ENCODE assay signal across 16 mouse cellular contexts in genomic region chrX:36129771-36130108, GRCm38 (mm10). TPM values are rescaled to one million over a fixed set of nuclear protein-coding genes. Genes with fewer than 3 reads are reported as not detected.
A peak's percentile ranks its signal among the peaks of the same experiment; 100 is the strongest.
DNase-seq lines count a peak whose midpoint lies in the region; ATAC-seq and TF ChIP-seq lines count a peak whose summit lies in the region.
"Had no signal": no experiment of that assay in that cellular context is flagged by ENCODE, and none has a peak within 500 bp of the region (broad histone marks: within the 10 kb centered on the region; RNA-seq: fewer than 3 reads in every experiment).

No protein-coding gene starts in this region.

- in situ Hi-C loops in CH12.LX (cut with MboI; ENCODE audit: low pct_ligation_motif_present, low pct_unique_long_range_greater_than_20kb, low sequenced_read_pairs): no loop called here

- no peaks in the 10 kb centered on the region for H3K27me3 ChIP-seq in embryonic facial prominence, embryonic 15.5 days
- no peaks in the 10 kb centered on the region for H3K27me3 ChIP-seq in embryonic facial prominence, embryonic 10.5 days (replicated peaks; ENCODE audit: low read depth, poor library complexity, severe bottlenecking)
- no peaks in the 10 kb centered on the region for H3K27me3 ChIP-seq in heart, embryonic 16.5 days (ENCODE audit: control insufficient read depth, insufficient read depth, low read length)
- no peaks in the 10 kb centered on the region for H3K27me3 ChIP-seq in CH12.LX (replicated peaks)
- no peaks in the 10 kb centered on the region for H3K27me3 ChIP-seq in hindbrain, embryonic 16.5 days (replicated peaks; ENCODE audit: control insufficient read depth, insufficient read depth, low read length)
- H3K27me3 ChIP-seq: embryonic facial prominence, embryonic 13.5 days; intestine, embryonic 15.5 days; limb, embryonic 15.5 days; midbrain, embryonic 12.5 days had no signal

- no peak for TF ChIP-seq POLR2A in CH12.LX (IDR thresholded peaks at IDR 0.05; ENCODE audit: low read depth, low read length)

- no peaks in the 10 kb centered on the region for H3K4me1 ChIP-seq in embryonic facial prominence, embryonic 15.5 days
- H3K4me1 ChIP-seq in embryonic facial prominence, embryonic 10.5 days: no peaks in the 10 kb centered on the region
- no peaks in the 10 kb centered on the region for H3K4me1 ChIP-seq in heart, embryonic 16.5 days (ENCODE audit: control insufficient read depth, insufficient read depth, low read length)
- no peaks in the 10 kb centered on the region for H3K4me1 ChIP-seq in CH12.LX (ENCODE audit: control insufficient read depth in 1 of 2, insufficient read depth in 2 of 2)
- H3K4me1 ChIP-seq in hindbrain, embryonic 16.5 days (ENCODE audit: control insufficient read depth, insufficient read depth, low read depth, low read length): no peaks in the 10 kb centered on the region
- H3K4me1 ChIP-seq: embryonic facial prominence, embryonic 13.5 days; intestine, embryonic 15.5 days; limb, embryonic 15.5 days; midbrain, embryonic 12.5 days had no signal

- no peak for TF ChIP-seq CTCF in CH12.LX (conservative IDR thresholded peaks at IDR 0.05 in 1 of 2, IDR thresholded peaks at IDR 0.05 in 1 of 2; ENCODE audit: low read depth in 2 of 2, low read length in 2 of 2)

- no peaks in the 10 kb centered on the region for H3K36me3 ChIP-seq in embryonic facial prominence, embryonic 15.5 days
- H3K36me3 ChIP-seq in embryonic facial prominence, embryonic 10.5 days (replicated peaks): no peaks in the 10 kb centered on the region
- H3K36me3 ChIP-seq in heart, embryonic 16.5 days (ENCODE audit: control insufficient read depth, insufficient read depth): no peaks in the 10 kb centered on the region
- H3K36me3 ChIP-seq in CH12.LX (replicated peaks in 1 of 2; ENCODE audit: control insufficient read depth in 1 of 2, insufficient read depth in 1 of 2, low read length in 1 of 2): peaks cover 0 to 2% of the 10 kb centered on the region in 2 experiments
- no peaks in the 10 kb centered on the region for H3K36me3 ChIP-seq in hindbrain, embryonic 16.5 days (ENCODE audit: control insufficient read depth, insufficient read depth, low read length)
- H3K36me3 ChIP-seq: embryonic facial prominence, embryonic 13.5 days; intestine, embryonic 15.5 days; limb, embryonic 15.5 days; midbrain, embryonic 12.5 days had no signal

- H3K79me2 ChIP-seq in CH12.LX (replicated peaks; ENCODE audit: control insufficient read depth, extremely low read depth, insufficient read depth, poor library complexity, severe bottlenecking): no peaks in the 10 kb centered on the region

- H3K9me3 ChIP-seq in embryonic facial prominence, embryonic 15.5 days (replicated peaks): no peaks in the 10 kb centered on the region
- H3K9me3 ChIP-seq in embryonic facial prominence, embryonic 10.5 days: no peaks in the 10 kb centered on the region
- no peaks in the 10 kb centered on the region for H3K9me3 ChIP-seq in heart, embryonic 16.5 days (replicated peaks; ENCODE audit: control insufficient read depth, low read length)
- H3K9me3 ChIP-seq in CH12.LX (replicated peaks; ENCODE audit: low read length): no peaks in the 10 kb centered on the region
- no peaks in the 10 kb centered on the region for H3K9me3 ChIP-seq in hindbrain, embryonic 16.5 days (ENCODE audit: control insufficient read depth, low read length)
- H3K9me3 ChIP-seq: embryonic facial prominence, embryonic 13.5 days; intestine, embryonic 15.5 days; limb, embryonic 15.5 days; midbrain, embryonic 12.5 days had no signal

- dilution Hi-C loops in CH12.LX (cut with MboI; ENCODE audit: extremely low pct_ligation_motif_present, extremely low pct_unique_long_range_greater_than_20kb, low sequenced_read_pairs): no loop called here

- H3K27ac ChIP-seq in embryonic facial prominence, embryonic 15.5 days (replicated peaks): peak overlapping the region; percentile 39; the same call in 1 of the 2 replicates
- H3K27ac ChIP-seq in embryonic facial prominence, embryonic 10.5 days (replicated peaks): no peak overlapping the region
- peak overlapping the region; percentile 77 for H3K27ac ChIP-seq in heart, embryonic 16.5 days (ENCODE audit: low read length)
- no peak overlapping the region for H3K27ac ChIP-seq in CH12.LX (ENCODE audit: insufficient read depth, low read depth)
- no peak overlapping the region for H3K27ac ChIP-seq in hindbrain, embryonic 16.5 days (ENCODE audit: low read depth, low read length)
- H3K27ac ChIP-seq: embryonic facial prominence, embryonic 13.5 days; intestine, embryonic 15.5 days; limb, embryonic 15.5 days; midbrain, embryonic 12.5 days had no signal

- TF ChIP-seq EP300 in CH12.LX (IDR thresholded peaks at IDR 0.05; ENCODE audit: low read length): no peak

- no peak for ATAC-seq in embryonic facial prominence, embryonic 15.5 days (ENCODE audit: insufficient number of reproducible peaks, low FRiP score, low TSS enrichment, low read depth)
- no peak for ATAC-seq in heart, embryonic 16.5 days (replicated peaks; ENCODE audit: extremely low read depth, insufficient read depth, low FRiP score)
- no peak for ATAC-seq in hindbrain, embryonic 16.5 days

- no peak overlapping the region for H3K4me3 ChIP-seq in embryonic facial prominence, embryonic 15.5 days (replicated peaks)
- H3K4me3 ChIP-seq in embryonic facial prominence, embryonic 10.5 days: no peak overlapping the region
- no peak overlapping the region for H3K4me3 ChIP-seq in heart, embryonic 16.5 days (ENCODE audit: low read length)
- peak overlapping the region in 2 of 3 experiments; percentile 48 to 50 for H3K4me3 ChIP-seq in CH12.LX (replicated peaks in 1 of 3; ENCODE audit: low read depth in 2 of 3, low read length in 2 of 3, poor library complexity in 1 of 3)
- no peak overlapping the region for H3K4me3 ChIP-seq in hindbrain, embryonic 16.5 days (ENCODE audit: low read length)
- H3K4me3 ChIP-seq: embryonic facial prominence, embryonic 13.5 days; intestine, embryonic 15.5 days; limb, embryonic 15.5 days; midbrain, embryonic 12.5 days had no signal

- no peak overlapping the region for H3K9ac ChIP-seq in embryonic facial prominence, embryonic 15.5 days
- H3K9ac ChIP-seq in heart, embryonic 16.5 days (ENCODE audit: low read length): no peak overlapping the region
- H3K9ac ChIP-seq in CH12.LX (ENCODE audit: insufficient read depth, low read depth): no peak overlapping the region
- no peak overlapping the region for H3K9ac ChIP-seq in hindbrain, embryonic 16.5 days (ENCODE audit: low read depth, low read length)
- H3K9ac ChIP-seq: embryonic facial prominence, embryonic 13.5 days; intestine, embryonic 15.5 days; limb, embryonic 15.5 days; liver, postnatal 0 days; midbrain, embryonic 12.5 days had no signal

- WGBS in embryonic facial prominence, embryonic 15.5 days: 26% methylated on average over 1 of the region's 1 CpGs
- 66% methylated on average over 1 of the region's 1 CpGs for WGBS in embryonic facial prominence, embryonic 10.5 days
- 41% methylated on average over 1 of the region's 1 CpGs for WGBS in heart, embryonic 16.5 days
- 86% methylated on average over 1 of the region's 1 CpGs for WGBS in hindbrain, embryonic 16.5 days

- H3K4me2 ChIP-seq in embryonic facial prominence, embryonic 15.5 days (replicated peaks): no peak overlapping the region
- no peak overlapping the region for H3K4me2 ChIP-seq in heart, embryonic 16.5 days (ENCODE audit: low read depth, low read length)
- no peak overlapping the region for H3K4me2 ChIP-seq in CH12.LX (ENCODE audit: insufficient read depth, low read depth, poor library complexity, severe bottlenecking)
- no peak overlapping the region for H3K4me2 ChIP-seq in hindbrain, embryonic 16.5 days (ENCODE audit: low read length)
- H3K4me2 ChIP-seq: embryonic facial prominence, embryonic 13.5 days; intestine, embryonic 15.5 days; limb, embryonic 15.5 days; midbrain, embryonic 12.5 days had no signal

- no peak for DNase-seq in embryonic facial prominence, embryonic 10.5 days (ENCODE audit: low spot score)
- DNase-seq in heart, postnatal 4 days: no peak
- DNase-seq in CH12.LX (ENCODE audit: extremely low read depth): no peak
- DNase-seq in induced T-regulatory cell, adult 2 months (ENCODE audit: low read depth): peak; percentile 19
- DNase-seq in layer of hippocampus, adult 9-10 months (ENCODE audit: low spot score): no peak
- DNase-seq: cerebellum, adult 18-20 months; layer of hippocampus, adult 9-11 months; liver, postnatal 0 days; thymus, postnatal 25 days had no signal

- no peak for TF ChIP-seq RAD21 in CH12.LX (IDR thresholded peaks at IDR 0.05; ENCODE audit: low read depth, low read length)

TF ChIP-seq in CH12.LX, 34 proteins besides CTCF, POLR2A, EP300 and RAD21:
- TF ChIP-seq CHD1 (IDR thresholded peaks at IDR 0.05; ENCODE audit: low read depth, low read length) (no peak), MAX (IDR thresholded peaks at IDR 0.05; ENCODE audit: low read length) (no peak), MAZ (IDR thresholded peaks at IDR 0.05; ENCODE audit: low read depth, low read length) (no peak), NELFE (IDR thresholded peaks at IDR 0.05; ENCODE audit: low read depth, low read length) (no peak), E2F4 (IDR thresholded peaks at IDR 0.05; ENCODE audit: insufficient replicate concordance, low read depth, low read length) (no peak), SMC3 (IDR thresholded peaks at IDR 0.05; ENCODE audit: low read depth, low read length) (no peak), MXI1 (IDR thresholded peaks at IDR 0.05; ENCODE audit: low read depth, low read length) (no peak), MYC (IDR thresholded peaks at IDR 0.05; ENCODE audit: low read depth, low read length) (no peak), USF2 (conservative IDR thresholded peaks at IDR 0.05; ENCODE audit: low read depth, low read length) (no peak), USF1 (IDR thresholded peaks at IDR 0.05; ENCODE audit: low read depth, low read length) (no peak)
TF ChIP-seq in CH12.LX: peak in this region for 0.

RNA-seq across cellular contexts. Expression of gene Il13ra1, which starts 17.8 kb away (rescaled TPM):
- polyA plus RNA-seq in embryonic facial prominence, embryonic 15.5 days (2015; fragmentation: Nextera tagmentation; extraction: Ambion mirVana): 22.0 and 24.3 TPM in 2 replicates
- 3.8 and 5.0 TPM in 2 replicates for polyA plus RNA-seq in embryonic facial prominence, embryonic 10.5 days (2016; fragmentation: Nextera tagmentation; extraction: Ambion mirVana)
- 31.2 and 33.5 TPM in 2 replicates for polyA plus RNA-seq in heart, embryonic 16.5 days (2015; fragmentation: Nextera tagmentation; extraction: Ambion mirVana)
- total RNA-seq in heart, postnatal 4 days (2021): 10 to 100 TPM; 36.5 to 42.3 TPM
- 0.21 and 0.34 TPM in 2 replicates for total RNA-seq in CH12.LX (2012; rRNA removed)
- total RNA-seq in CH12.LX (2014; rRNA removed): 1.6 TPM in 2 replicates
- 0.59 and 0.60 TPM in 2 replicates for polyA plus RNA-seq in CH12.LX (2012; ENCODE audit: insufficient read length, low read depth)
- 7.9 and 8.9 TPM in 2 replicates for polyA plus RNA-seq in hindbrain, embryonic 16.5 days (2015; fragmentation: Nextera tagmentation; extraction: Ambion mirVana)

Comparison
In these comparisons a context has a peak if more than half of its experiments do, and no peak if none do; other contexts are left out.
1. H3K27ac ChIP-seq: peak in embryonic facial prominence, embryonic 15.5 days (single experiment) and heart, embryonic 16.5 days (single experiment); none in embryonic facial prominence, embryonic 10.5 days (single experiment), CH12.LX (single experiment) and hindbrain, embryonic 16.5 days (single experiment).
2. H3K4me3 ChIP-seq: peak in CH12.LX (2 of 3); none in embryonic facial prominence, embryonic 15.5 days (single experiment), embryonic facial prominence, embryonic 10.5 days (single experiment), heart, embryonic 16.5 days (single experiment) and hindbrain, embryonic 16.5 days (single experiment).